Mouse (Mus musculus): ENCODE data around the gene Wdr34. TPM values are rescaled to one million over a fixed set of nuclear protein-coding genes. Genes with fewer than 3 reads are reported as not detected.

Gene Wdr34
- polyA plus RNA-seq, 1 experiment from 2014 or later = 79.0 TPM

- Histone ChIP-seq H3K4me1 (replicated peaks) (peaks cover 15% of the 10 kb centered on the region), H3K9ac (no peak overlapping the region), H3K27ac (replicated peaks) (no peak overlapping the region), H3K36me3 (0 out of 2 replicates have a peak, but pooled peaks cover 2% of the 10 kb centered on the region), H3K27me3 (no peaks in the 10 kb centered on the region), H3K4me2 (peak overlapping the region; percentile 76; the same call in 1 of the 2 replicates), H3K4me3 (no peak overlapping the region), H3K9me3 (no peaks in the 10 kb centered on the region)
- 29% methylated on average over 10 of the region's 10 CpGs for WGBS
- ATAC-seq (ENCODE audit: low FRiP score, low read depth) = 0 out of 2 replicates have a peak, but pooled peaks have one; percentile 4
Measured at GRCm38 (mm10) chr2:30078349-30078712, 29.6 kb upstream of the Wdr34 start.

GRCm38 (mm10) chr2:30077502-30078348 is 29.0 kb upstream of the Wdr34 start, which contains the start of gene Pkn3:
Gene Pkn3 (plus strand): TSS chr2:30077684.
- peak; percentile 75 for ATAC-seq (ENCODE audit: low FRiP score, low read depth)
- Histone ChIP-seq H3K4me2 (peak within 1 kb of the TSS; percentile 76), H3K4me3 (peak within 1 kb of the TSS; percentile 37), H3K9ac (0 out of 2 replicates have a peak within 1 kb of the TSS, but pooled peaks have one; percentile 5), H3K27me3 (no peaks in the 10 kb centered on the region), H3K4me1 (replicated peaks) (peaks cover 15% of the 10 kb centered on the region), H3K9me3 (no peaks in the 10 kb centered on the region), H3K27ac (replicated peaks) (no peak within 1 kb of the TSS), H3K36me3 (peaks cover 8% of the 10 kb centered on the region)
- under 1% methylated on average over 53 of the region's 53 CpGs for WGBS

GRCm38 (mm10) chr2:30076959-30077358 is 28.3 kb upstream of the Wdr34 start:
- peaks cover 13% of the 10 kb centered on the region for H3K36me3 ChIP-seq
- peak overlapping the region; percentile 37; the same call in 1 of the 2 replicates for H3K4me3 ChIP-seq
- H3K27me3 ChIP-seq = no peaks in the 10 kb centered on the region
- ATAC-seq (ENCODE audit: low FRiP score, low read depth) = 0 out of 2 replicates have a peak, but pooled peaks have one; percentile 11
- H3K9me3 ChIP-seq = no peaks in the 10 kb centered on the region
- H3K27ac ChIP-seq (replicated peaks) = no peak overlapping the region
- H3K9ac ChIP-seq = no peak overlapping the region
- 66% methylated on average over 6 of the region's 6 CpGs for WGBS
- peak overlapping the region; percentile 76 for H3K4me2 ChIP-seq
- H3K4me1 ChIP-seq (replicated peaks) = peaks cover 15% of the 10 kb centered on the region

- WGBS = 95% methylated on average over 9 of the region's 9 CpGs
- Histone ChIP-seq H3K9ac (no peak overlapping the region), H3K27me3 (no peaks in the 10 kb centered on the region), H3K27ac (replicated peaks) (no peak overlapping the region), H3K9me3 (no peaks in the 10 kb centered on the region), H3K4me1 (replicated peaks) (peaks cover 15% of the 10 kb centered on the region), H3K36me3 (peaks cover 13% of the 10 kb centered on the region), H3K4me3 (no peak overlapping the region), H3K4me2 (no peak overlapping the region)
- ATAC-seq (ENCODE audit: low FRiP score, low read depth) = no peak
Measured at GRCm38 (mm10) chr2:30076439-30076838, 27.8 kb upstream of the Wdr34 start.

GRCm38 (mm10) chr2:30075625-30076024 is 26.9 kb upstream of the Wdr34 start:
- no peak overlapping the region for H3K27ac ChIP-seq (replicated peaks)
- H3K4me3 ChIP-seq = no peak overlapping the region
- no peak overlapping the region for H3K9ac ChIP-seq
- ATAC-seq (ENCODE audit: low FRiP score, low read depth) = no peak
- 81% methylated on average over 3 of the region's 3 CpGs for WGBS
- peaks cover 14% of the 10 kb centered on the region for H3K36me3 ChIP-seq
- H3K4me1 ChIP-seq (replicated peaks) = peaks cover 15% of the 10 kb centered on the region
- no peak overlapping the region for H3K4me2 ChIP-seq
- H3K27me3 ChIP-seq = no peaks in the 10 kb centered on the region
- no peaks in the 10 kb centered on the region for H3K9me3 ChIP-seq

- Histone ChIP-seq H3K36me3 (peaks cover 36% of the 10 kb centered on the region), H3K4me2 (no peak overlapping the region), H3K4me3 (no peak overlapping the region), H3K9me3 (no peaks in the 10 kb centered on the region), H3K27ac (replicated peaks) (no peak overlapping the region), H3K4me1 (replicated peaks) (peaks cover 19% of the 10 kb centered on the region), H3K27me3 (no peaks in the 10 kb centered on the region), H3K9ac (no peak overlapping the region)
- 81% methylated on average over 3 of the region's 3 CpGs for WGBS
- no peak for ATAC-seq (ENCODE audit: low FRiP score, low read depth)
Measured at GRCm38 (mm10) chr2:30073285-30073684, 24.6 kb upstream of the Wdr34 start.

GRCm38 (mm10) chr2:30072875-30073274 is 24.2 kb upstream of the Wdr34 start:
- H3K27ac ChIP-seq (replicated peaks) = no peak overlapping the region
- 80% methylated on average over 7 of the region's 7 CpGs for WGBS
- no peak for ATAC-seq (ENCODE audit: low FRiP score, low read depth)
- H3K4me3 ChIP-seq = no peak overlapping the region
- H3K9me3 ChIP-seq = no peaks in the 10 kb centered on the region
- H3K4me2 ChIP-seq = no peak overlapping the region
- peaks cover 36% of the 10 kb centered on the region for H3K36me3 ChIP-seq
- H3K27me3 ChIP-seq = no peaks in the 10 kb centered on the region
- peaks cover 19% of the 10 kb centered on the region for H3K4me1 ChIP-seq (replicated peaks)
- H3K9ac ChIP-seq = no peak overlapping the region

- Histone ChIP-seq H3K9me3 (no peaks in the 10 kb centered on the region), H3K27ac (replicated peaks) (peak overlapping the region; percentile 99; the same call in 1 of the 2 replicates), H3K4me3 (peak overlapping the region; percentile 100), H3K4me2 (peak overlapping the region; percentile 79), H3K9ac (peak overlapping the region; percentile 98), H3K4me1 (replicated peaks) (peaks cover 29% of the 10 kb centered on the region), H3K27me3 (no peaks in the 10 kb centered on the region), H3K36me3 (peaks cover 30% of the 10 kb centered on the region)
- no peak for ATAC-seq (ENCODE audit: low FRiP score, low read depth)
- 26% methylated on average over 7 of the region's 7 CpGs for WGBS
Measured at GRCm38 (mm10) chr2:30067962-30068361, 19.3 kb upstream of the Wdr34 start.

- Histone ChIP-seq H3K4me3 (peak overlapping the region; percentile 100), H3K4me1 (replicated peaks) (peaks cover 36% of the 10 kb centered on the region), H3K27ac (replicated peaks) (peak overlapping the region; percentile 99), H3K27me3 (no peaks in the 10 kb centered on the region), H3K4me2 (peak overlapping the region; percentile 79), H3K36me3 (peaks cover 23% of the 10 kb centered on the region), H3K9ac (peak overlapping the region; percentile 98), H3K9me3 (no peaks in the 10 kb centered on the region)
- peak; percentile 20 for ATAC-seq (ENCODE audit: low FRiP score, low read depth)
- WGBS = 0% methylated on average over 48 of the region's 69 CpGs
Measured at GRCm38 (mm10) chr2:30067031-30067888, 18.6 kb upstream of the Wdr34 start.

- peak overlapping the region; percentile 99 for H3K27ac ChIP-seq (replicated peaks)
- peak; percentile 95 for ATAC-seq (ENCODE audit: low FRiP score, low read depth)
Measured at GRCm38 (mm10) chr2:30066046-30066901, 17.6 kb upstream of the Wdr34 start.

GRCm38 (mm10) chr2:30064298-30064697 is 15.6 kb upstream of the Wdr34 start:
- Histone ChIP-seq H3K36me3 (peaks cover 8% of the 10 kb centered on the region), H3K27me3 (no peaks in the 10 kb centered on the region), H3K9ac (no peak overlapping the region), H3K9me3 (no peaks in the 10 kb centered on the region), H3K27ac (replicated peaks) (no peak overlapping the region), H3K4me2 (no peak overlapping the region), H3K4me1 (replicated peaks) (peaks cover 48% of the 10 kb centered on the region), H3K4me3 (no peak overlapping the region)
- ATAC-seq (ENCODE audit: low FRiP score, low read depth) = no peak
- 50% methylated on average over 3 of the region's 3 CpGs for WGBS

More at GRCm38 (mm10) chr2:30066046-30066901, 17.6 kb upstream of the Wdr34 start:
- H3K27me3 ChIP-seq = no peaks in the 10 kb centered on the region
- H3K9me3 ChIP-seq = no peaks in the 10 kb centered on the region
- WGBS = 0% methylated on average over 17 of the region's 101 CpGs
- peaks cover 46% of the 10 kb centered on the region for H3K4me1 ChIP-seq (replicated peaks)
- peak overlapping the region; percentile 79 for H3K4me2 ChIP-seq
- peak overlapping the region; percentile 100 for H3K4me3 ChIP-seq
- H3K9ac ChIP-seq = peak overlapping the region; percentile 98
- H3K36me3 ChIP-seq = peaks cover 23% of the 10 kb centered on the region
